Mouse (Mus musculus) C2C12 (cell line): ENCODE data around the gene Mypop.

Source experiments
- CTCF ChIP-seq: IDR thresholded peaks from one replicate; pipeline ENCODE4 v1.5.1; 2011; ENCODE audit not compliant: control insufficient read depth, insufficient read depth, insufficient read length
- MAX ChIP-seq: IDR thresholded peaks from one replicate; pipeline ENCODE4 v1.6.1; 2011; ENCODE audit warnings: mild to moderate bottlenecking, control low read depth
- MYOD1 ChIP-seq: IDR thresholded peaks from one replicate; pipeline ENCODE4 v1.6.1; 2011; ENCODE audit warnings: low read depth; ENCODE audit not compliant: control insufficient read depth, insufficient read length

- TF ChIP-seq MAX (no peak), CTCF (no peak), MYOD1 (no peak)
Observed at GRCm38 (mm10) chr7:19031641-19032040, 40.6 kb downstream of the Mypop start.
